26 mouse cellular contexts compared by ENCODE assay signal in the genomic region with DNA sequence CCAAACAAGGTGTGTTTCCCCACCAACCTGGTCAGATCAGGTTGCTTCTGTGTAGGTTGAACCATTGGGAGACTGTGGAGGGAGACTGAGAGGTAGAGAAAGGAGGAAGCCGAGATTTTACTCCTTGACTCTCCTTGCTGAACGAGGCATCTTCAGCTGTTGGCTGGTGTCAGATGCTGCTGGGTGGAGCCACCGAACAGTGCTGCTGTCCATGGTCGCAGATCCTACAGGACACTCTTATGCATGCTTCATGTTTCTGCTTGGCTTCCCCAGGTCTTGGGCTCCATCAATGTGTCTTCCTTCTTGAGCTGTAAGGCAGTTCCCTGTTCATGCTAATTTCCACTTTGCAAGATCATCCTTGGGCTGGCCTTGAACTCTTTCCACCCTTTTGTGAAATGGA.
DNase-seq lines count a peak whose midpoint lies in the region; ATAC-seq and TF ChIP-seq lines count a peak whose summit lies in the region.
"Had no signal": no experiment of that assay in that cellular context is flagged by ENCODE, and none has a peak within 500 bp of the region (broad histone marks: within the 10 kb centered on the region; RNA-seq: fewer than 3 reads in every experiment).

No protein-coding gene starts in this region.

- H3K9ac ChIP-seq in kidney, postnatal 0 days (ENCODE audit: low read depth, low read length) = no peak overlapping the region
- no peak overlapping the region for H3K9ac ChIP-seq in lung, embryonic 14.5 days
- H3K9ac ChIP-seq: forebrain, embryonic 13.5 days; heart, embryonic 12.5 days; heart, embryonic 15.5 days; hindbrain, embryonic 13.5 days had no signal

- H3K36me3 ChIP-seq in kidney, postnatal 0 days (ENCODE audit: insufficient read depth, low read length) = no peaks in the 10 kb centered on the region
- H3K36me3 ChIP-seq in lung, embryonic 14.5 days (ENCODE audit: insufficient read depth) = no peaks in the 10 kb centered on the region
- H3K36me3 ChIP-seq: forebrain, embryonic 10.5 days; heart, embryonic 12.5 days; heart, embryonic 15.5 days; hindbrain, embryonic 10.5 days; hindbrain, embryonic 13.5 days had no signal

- no peak overlapping the region for H3K4me3 ChIP-seq in kidney, postnatal 0 days (replicated peaks; ENCODE audit: low read depth, low read length)
- H3K4me3 ChIP-seq in lung, embryonic 14.5 days (ENCODE audit: low read depth, low read length) = no peak overlapping the region
- H3K4me3 ChIP-seq: forebrain, embryonic 10.5 days; forebrain, embryonic 13.5 days; heart, embryonic 12.5 days; heart, embryonic 15.5 days; hindbrain, embryonic 10.5 days; hindbrain, embryonic 13.5 days had no signal

- H3K27me3 ChIP-seq in kidney, postnatal 0 days (ENCODE audit: insufficient read depth, low read length) = no peaks in the 10 kb centered on the region
- H3K27me3 ChIP-seq in lung, embryonic 14.5 days (ENCODE audit: insufficient read depth, low read length) = no peaks in the 10 kb centered on the region
- H3K27me3 ChIP-seq: CH12.LX; forebrain, embryonic 13.5 days; hindbrain, embryonic 13.5 days had no signal

- H3K9me3 ChIP-seq in kidney, postnatal 0 days (replicated peaks; ENCODE audit: low read length) = no peaks in the 10 kb centered on the region
- H3K9me3 ChIP-seq in lung, embryonic 14.5 days (ENCODE audit: low read depth, low read length) = no peaks in the 10 kb centered on the region
- H3K9me3 ChIP-seq: forebrain, embryonic 10.5 days; forebrain, embryonic 13.5 days; heart, embryonic 12.5 days; heart, embryonic 15.5 days; hindbrain, embryonic 10.5 days; hindbrain, embryonic 13.5 days had no signal

- 52% methylated on average over 4 of the region's 4 CpGs for WGBS in kidney, postnatal 0 days
- WGBS in lung, embryonic 14.5 days = 38% methylated on average over 4 of the region's 4 CpGs

- no peaks in the 10 kb centered on the region for H3K4me1 ChIP-seq in kidney, postnatal 0 days (replicated peaks; ENCODE audit: insufficient read depth, low read length)
- H3K4me1 ChIP-seq in lung, embryonic 14.5 days (ENCODE audit: insufficient read depth) = no peaks in the 10 kb centered on the region
- H3K4me1 ChIP-seq: heart, embryonic 15.5 days had no signal

- DNase-seq in kidney, postnatal 0 days (ENCODE audit: low spot score) = peak; percentile 18
- no peak for DNase-seq in kidney, postnatal 25 days
- DNase-seq in lung, embryonic 14.5 days = peak; percentile 19
- DNase-seq in lung, adult 18-20 months = no peak
- DNase-seq in ES-CJ7 (ENCODE audit: low read depth, low spot score) (peak; percentile 28), ZHBTc4 (ENCODE audit: low read depth, low spot score) (peak; percentile 26)
- no peak for DNase-seq in thymus, postnatal 4 days
- DNase-seq: adrenal gland, postnatal 10 days; adrenal gland, postnatal 36 days; B cell, adult 2 months; cerebellum, adult 18-20 months; cerebellum, adult 9-10 months; cerebellum, postnatal 14 days; gastrocnemius, postnatal 25 days; heart, adult 18-20 months; heart, postnatal 10 days; heart, postnatal 36 days had no signal

- H3K4me2 ChIP-seq in kidney, postnatal 0 days (ENCODE audit: low read length) = no peak overlapping the region
- H3K4me2 ChIP-seq in lung, embryonic 14.5 days = no peak overlapping the region
- H3K4me2 ChIP-seq: forebrain, embryonic 13.5 days; heart, embryonic 12.5 days; heart, embryonic 15.5 days; hindbrain, embryonic 13.5 days had no signal

- TF ChIP-seq CTCF in kidney, postnatal 0 days (IDR thresholded peaks at IDR 0.05; ENCODE audit: low read depth) = no peak
- no peak for TF ChIP-seq CTCF in lung, embryonic 14.5 days (IDR thresholded peaks at IDR 0.05; ENCODE audit: low read depth)

- no peak for ATAC-seq in kidney, postnatal 0 days (replicated peaks; ENCODE audit: low FRiP score, low read depth)
- no peak for ATAC-seq in lung, embryonic 14.5 days (ENCODE audit: insufficient read depth)
- ATAC-seq: forebrain, embryonic 13.5 days; forebrain, embryonic 16.5 days; hindbrain, embryonic 16.5 days had no signal

- no peak overlapping the region for H3K27ac ChIP-seq in kidney, postnatal 0 days
- H3K27ac ChIP-seq in lung, embryonic 14.5 days (ENCODE audit: low read depth) = no peak overlapping the region
- H3K27ac ChIP-seq: forebrain, embryonic 10.5 days; forebrain, embryonic 13.5 days; heart, embryonic 15.5 days; hindbrain, embryonic 10.5 days; hindbrain, embryonic 13.5 days had no signal

Comparison
In these comparisons a context has a peak if more than half of its experiments do, and no peak if none do; other contexts are left out.
1. DNase-seq: peak in kidney, postnatal 0 days (single experiment), lung, embryonic 14.5 days (single experiment), ES-CJ7 (single experiment) and ZHBTc4 (single experiment); none in kidney, postnatal 25 days (0 of 2), lung, adult 18-20 months (0 of 2) and thymus, postnatal 4 days (single experiment).